Mouse (Mus musculus): ENCODE data around the gene Nhej1. TPM values are rescaled to one million over a fixed set of nuclear protein-coding genes. Genes with fewer than 3 reads are reported as not detected.
A peak's percentile ranks its signal among the peaks of the same experiment; 100 is the strongest.

Gene Nhej1
- polyA plus RNA-seq, 1 experiment: 4.5 TPM

- no peak overlapping the region for H3K4me3 ChIP-seq
- H3K4me2 ChIP-seq (ENCODE audit: low read depth): no peak overlapping the region
- no peaks in the 10 kb centered on the region for H3K36me3 ChIP-seq (ENCODE audit: control insufficient read depth, insufficient read depth)
- TF ChIP-seq MYOG (IDR thresholded peaks at IDR 0.05; ENCODE audit: control insufficient read depth in 1 of 3, insufficient read depth in 1 of 3, insufficient read length in 2 of 3, low read depth in 2 of 3) (no peak), POLR2AphosphoS2 (IDR thresholded peaks at IDR 0.05; ENCODE audit: insufficient read length, low read depth) (no peak), CEBPB (IDR thresholded peaks at IDR 0.05; ENCODE audit: insufficient read depth, poor library complexity, severe bottlenecking) (no peak), E2F4 (IDR thresholded peaks at IDR 0.05; ENCODE audit: insufficient read depth) (no peak), REST (IDR thresholded peaks at IDR 0.05; ENCODE audit: insufficient read depth, insufficient read length) (no peak), MYOD1 (IDR thresholded peaks at IDR 0.05; ENCODE audit: control insufficient read depth in 1 of 3, insufficient read length in 2 of 3, low read depth in 2 of 3) (no peak), USF1 (IDR thresholded peaks at IDR 0.05; ENCODE audit: low read depth) (no peak), TCF12 (IDR thresholded peaks at IDR 0.05; ENCODE audit: insufficient read depth, poor library complexity, severe bottlenecking) (no peak), MAX (IDR thresholded peaks at IDR 0.05; ENCODE audit: low read depth) (no peak), SRF (IDR thresholded peaks at IDR 0.05; ENCODE audit: control insufficient read depth, insufficient read length, low read depth) (no peak), POLR2A (IDR thresholded peaks at IDR 0.05; ENCODE audit: insufficient read length, low read depth) (no peak), TCF3 (IDR thresholded peaks at IDR 0.05; ENCODE audit: insufficient read length, low read depth) (no peak)
- no peaks in the 10 kb centered on the region for H3K79me2 ChIP-seq (ENCODE audit: control insufficient read depth, insufficient read depth)
- no peak overlapping the region for H3ac ChIP-seq (ENCODE audit: control insufficient read depth, insufficient read length)
- H3K27me3 ChIP-seq (ENCODE audit: control insufficient read depth, insufficient read depth, insufficient read length): no peaks in the 10 kb centered on the region
These were observed 3.6 kb upstream of the Nhej1 start for GRCm38 (mm10) chr1:75128641-75129040.

GRCm38 (mm10) chr1:75125418-75125817 is 418 bp upstream of the Nhej1 start:
- H3ac ChIP-seq (ENCODE audit: control insufficient read depth, insufficient read length): peak overlapping the region; percentile 21
- no peaks in the 10 kb centered on the region for H3K79me2 ChIP-seq (ENCODE audit: control insufficient read depth, insufficient read depth)
- H3K36me3 ChIP-seq (ENCODE audit: control insufficient read depth, insufficient read depth): no peaks in the 10 kb centered on the region
- TF ChIP-seq E2F4 (IDR thresholded peaks at IDR 0.05; ENCODE audit: insufficient read depth) (no peak), MYOD1 (IDR thresholded peaks at IDR 0.05; ENCODE audit: control insufficient read depth in 1 of 3, insufficient read length in 2 of 3, low read depth in 2 of 3) (no peak), TCF12 (IDR thresholded peaks at IDR 0.05; ENCODE audit: insufficient read depth, poor library complexity, severe bottlenecking) (no peak), SRF (IDR thresholded peaks at IDR 0.05; ENCODE audit: control insufficient read depth, insufficient read length, low read depth) (no peak), TCF3 (IDR thresholded peaks at IDR 0.05; ENCODE audit: insufficient read length, low read depth) (no peak), POLR2AphosphoS2 (IDR thresholded peaks at IDR 0.05; ENCODE audit: insufficient read length, low read depth) (no peak), MAX (IDR thresholded peaks at IDR 0.05; ENCODE audit: low read depth) (no peak), MYOG (IDR thresholded peaks at IDR 0.05; ENCODE audit: control insufficient read depth in 1 of 3, insufficient read depth in 1 of 3, insufficient read length in 2 of 3, low read depth in 2 of 3) (no peak), CEBPB (IDR thresholded peaks at IDR 0.05; ENCODE audit: insufficient read depth, poor library complexity, severe bottlenecking) (no peak), REST (IDR thresholded peaks at IDR 0.05; ENCODE audit: insufficient read depth, insufficient read length) (no peak), POLR2A (IDR thresholded peaks at IDR 0.05; ENCODE audit: insufficient read length, low read depth) (no peak), USF1 (IDR thresholded peaks at IDR 0.05; ENCODE audit: low read depth) (no peak)
- no peaks in the 10 kb centered on the region for H3K27me3 ChIP-seq (ENCODE audit: control insufficient read depth, insufficient read depth, insufficient read length)
- peak overlapping the region; percentile 84 for H3K4me2 ChIP-seq (ENCODE audit: low read depth)
- peak overlapping the region; percentile 46 for H3K4me3 ChIP-seq

DNA sequence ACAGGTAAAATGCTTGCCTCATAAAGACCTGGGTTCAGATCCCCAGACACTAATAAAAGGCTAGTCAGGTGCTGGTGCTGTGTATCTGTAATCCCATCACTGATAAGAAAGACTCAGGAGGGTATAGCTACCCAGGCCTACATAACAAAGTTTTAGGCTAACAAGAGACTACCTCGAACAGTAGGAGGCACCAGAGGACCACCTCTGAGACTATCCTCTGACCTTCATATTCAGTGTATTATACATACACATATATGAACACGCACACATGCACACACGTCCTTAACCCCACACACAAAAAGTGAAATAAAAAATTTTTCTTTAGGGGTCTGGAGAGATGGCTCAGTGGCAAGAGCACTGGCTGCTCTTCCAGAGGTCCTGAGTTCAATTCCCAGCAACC is 2.8 kb downstream of the Nhej1 start:
- H3K36me3 ChIP-seq (ENCODE audit: control insufficient read depth, insufficient read depth): no peaks in the 10 kb centered on the region
- H3ac ChIP-seq (ENCODE audit: control insufficient read depth, insufficient read length): no peak overlapping the region
- H3K4me2 ChIP-seq (ENCODE audit: low read depth): no peak overlapping the region
- H3K27me3 ChIP-seq (ENCODE audit: control insufficient read depth, insufficient read depth, insufficient read length): no peaks in the 10 kb centered on the region
- TF ChIP-seq TCF3 (IDR thresholded peaks at IDR 0.05; ENCODE audit: insufficient read length, low read depth): no peak
- TF ChIP-seq POLR2AphosphoS2 (IDR thresholded peaks at IDR 0.05; ENCODE audit: insufficient read length, low read depth): no peak
- no peak for TF ChIP-seq USF1 (IDR thresholded peaks at IDR 0.05; ENCODE audit: low read depth)
- no peak for TF ChIP-seq MYOG (IDR thresholded peaks at IDR 0.05; ENCODE audit: control insufficient read depth in 1 of 3, insufficient read depth in 1 of 3, insufficient read length in 2 of 3, low read depth in 2 of 3)
- no peak for TF ChIP-seq POLR2A (IDR thresholded peaks at IDR 0.05; ENCODE audit: insufficient read length, low read depth)
- no peak for TF ChIP-seq MYOD1 (IDR thresholded peaks at IDR 0.05; ENCODE audit: control insufficient read depth in 1 of 3, insufficient read length in 2 of 3, low read depth in 2 of 3)
- TF ChIP-seq SRF (IDR thresholded peaks at IDR 0.05; ENCODE audit: control insufficient read depth, insufficient read length, low read depth): no peak
- TF ChIP-seq MAX (IDR thresholded peaks at IDR 0.05; ENCODE audit: low read depth): no peak
- TF ChIP-seq E2F4 (IDR thresholded peaks at IDR 0.05; ENCODE audit: insufficient read depth): no peak
- no peak for TF ChIP-seq TCF12 (IDR thresholded peaks at IDR 0.05; ENCODE audit: insufficient read depth, poor library complexity, severe bottlenecking)
- no peak for TF ChIP-seq CEBPB (IDR thresholded peaks at IDR 0.05; ENCODE audit: insufficient read depth, poor library complexity, severe bottlenecking)
- TF ChIP-seq REST (IDR thresholded peaks at IDR 0.05; ENCODE audit: insufficient read depth, insufficient read length): no peak
- no peaks in the 10 kb centered on the region for H3K79me2 ChIP-seq (ENCODE audit: control insufficient read depth, insufficient read depth)
- H3K4me3 ChIP-seq: no peak overlapping the region

- Histone ChIP-seq H3K27me3 (ENCODE audit: control insufficient read depth, insufficient read depth, insufficient read length) (no peaks in the 10 kb centered on the region), H3ac (ENCODE audit: control insufficient read depth, insufficient read length) (no peak overlapping the region), H3K36me3 (ENCODE audit: control insufficient read depth, insufficient read depth) (no peaks in the 10 kb centered on the region), H3K4me2 (ENCODE audit: low read depth) (peak overlapping the region; percentile 70), H3K4me3 (no peak overlapping the region), H3K79me2 (ENCODE audit: control insufficient read depth, insufficient read depth) (no peaks in the 10 kb centered on the region)
- TF ChIP-seq MAX (IDR thresholded peaks at IDR 0.05; ENCODE audit: low read depth) (no peak), TCF12 (IDR thresholded peaks at IDR 0.05; ENCODE audit: insufficient read depth, poor library complexity, severe bottlenecking) (no peak), REST (IDR thresholded peaks at IDR 0.05; ENCODE audit: insufficient read depth, insufficient read length) (no peak), E2F4 (IDR thresholded peaks at IDR 0.05; ENCODE audit: insufficient read depth) (no peak), POLR2A (IDR thresholded peaks at IDR 0.05; ENCODE audit: insufficient read length, low read depth) (no peak), SRF (IDR thresholded peaks at IDR 0.05; ENCODE audit: control insufficient read depth, insufficient read length, low read depth) (no peak), TCF3 (IDR thresholded peaks at IDR 0.05; ENCODE audit: insufficient read length, low read depth) (no peak), MYOG (IDR thresholded peaks at IDR 0.05; ENCODE audit: control insufficient read depth in 1 of 3, insufficient read depth in 1 of 3, insufficient read length in 2 of 3, low read depth in 2 of 3) (no peak), CEBPB (IDR thresholded peaks at IDR 0.05; ENCODE audit: insufficient read depth, poor library complexity, severe bottlenecking) (no peak), USF1 (IDR thresholded peaks at IDR 0.05; ENCODE audit: low read depth) (no peak), POLR2AphosphoS2 (IDR thresholded peaks at IDR 0.05; ENCODE audit: insufficient read length, low read depth) (no peak), MYOD1 (IDR thresholded peaks at IDR 0.05; ENCODE audit: control insufficient read depth in 1 of 3, insufficient read length in 2 of 3, low read depth in 2 of 3) (no peak)
These were observed 72.9 kb downstream of the Nhej1 start for GRCm38 (mm10) chr1:75052091-75052490.

Measured in myocyte (in vitro differentiated cells).